Mouse (Mus musculus): ENCODE measurements around the gene Stk10.
A peak's percentile ranks its signal among the peaks of the same experiment; 100 is the strongest.
"Not testable (repeated sequence)": the region's sequence is repeated elsewhere in the genome, so short reads cannot be mapped to it uniquely, and the experiment has no call there.

Gene Stk10

GRCm38 (mm10) chr11:32605131-32605860 is 72.2 kb downstream of the Stk10 start:
- peak; percentile 75 to 81 for DNase-seq

GRCm38 (mm10) chr11:32605907-32606306 is 72.8 kb downstream of the Stk10 start:
- no peak for DNase-seq

GRCm38 (mm10) chr11:32607319-32607718 is 74.2 kb downstream of the Stk10 start:
- DNase-seq, result peak in 1 of 2 experiments; percentile 15

GRCm38 (mm10) chr11:32610616-32611015 is 77.5 kb downstream of the Stk10 start:
- peak in 1 of 2 experiments; percentile 12 for DNase-seq

- peak in 1 of 2 experiments; percentile 20 for DNase-seq
Observed at GRCm38 (mm10) chr11:32612304-32612703, 79.2 kb downstream of the Stk10 start.

GRCm38 (mm10) chr11:32614463-32614862 is 81.4 kb downstream of the Stk10 start:
- peak in 1 of 2 experiments; percentile 16 for DNase-seq

GRCm38 (mm10) chr11:32615561-32615960 is 82.5 kb downstream of the Stk10 start:
- DNase-seq, result no peak

GRCm38 (mm10) chr11:32616091-32616490 is 83.0 kb downstream of the Stk10 start:
- no peak for DNase-seq

- no peak for DNase-seq
Observed at GRCm38 (mm10) chr11:32618036-32618435, 84.9 kb downstream of the Stk10 start.

GRCm38 (mm10) chr11:32618641-32619040 is 85.5 kb downstream of the Stk10 start:
- not testable (repeated sequence) for DNase-seq

GRCm38 (mm10) chr11:32619257-32619816 is 86.2 kb downstream of the Stk10 start:
- DNase-seq, result peak; percentile 69 to 87

- DNase-seq, result no peak
Observed at GRCm38 (mm10) chr11:32619866-32620456, 86.9 kb downstream of the Stk10 start.

GRCm38 (mm10) chr11:32621831-32622478 is 88.8 kb downstream of the Stk10 start:
- no peak for DNase-seq

GRCm38 (mm10) chr11:32622479-32623190 is 89.5 kb downstream of the Stk10 start:
- no peak for DNase-seq

GRCm38 (mm10) chr11:32623236-32623635 is 90.1 kb downstream of the Stk10 start:
- no peak for DNase-seq

- DNase-seq, result no peak
Observed at GRCm38 (mm10) chr11:32623912-32624311, 90.8 kb downstream of the Stk10 start.

GRCm38 (mm10) chr11:32625677-32626076 is 92.6 kb downstream of the Stk10 start:
- peak; percentile 76 to 77 for DNase-seq

- no peak for DNase-seq
Observed at GRCm38 (mm10) chr11:32626079-32626478, 93.0 kb downstream of the Stk10 start.

GRCm38 (mm10) chr11:32627900-32628299 is 94.8 kb downstream of the Stk10 start:
- DNase-seq, result no peak

- no peak for DNase-seq
Observed at GRCm38 (mm10) chr11:32629713-32630211, 96.7 kb downstream of the Stk10 start.

GRCm38 (mm10) chr11:32632671-32633070 is 99.6 kb downstream of the Stk10 start:
- no peak for DNase-seq

- no peak for DNase-seq
Observed at GRCm38 (mm10) chr11:32633542-32633941, 100.4 kb downstream of the Stk10 start.

GRCm38 (mm10) chr11:32634143-32634542 is 101.0 kb downstream of the Stk10 start:
- DNase-seq, result no peak
